Mouse (Mus musculus) forebrain, embryonic 13.5 days (tissue): Measurements from ENCODE around the gene Tanc1. TPM values are rescaled to one million over a fixed set of nuclear protein-coding genes. Genes with fewer than 3 reads are reported as not detected.

Experiments used
- ATAC-seq: fragments of 200-750 bp; cut with Nextera tagmentation; 2 replicates; pipeline ENCODE4 v1.8.0; 2017
- H3K27ac ChIP-seq: fragments of 300-500 bp; sonication (generic); 2 replicates; pipeline ENCODE4 v1.5.1; 2015; ENCODE audit warnings: inconsistent platforms, mild to moderate bottlenecking, moderate library complexity
- H3K27me3 ChIP-seq: fragments of 300-500 bp; sonication (generic); 2 replicates; pipeline ENCODE4 v1.6.1; 2015; ENCODE audit warnings: mild to moderate bottlenecking, inconsistent platforms
- H3K36me3 ChIP-seq: fragments of 300-500 bp; sonication (generic); 2 replicates; pipeline ENCODE4 v1.6.1; 2015; ENCODE audit warnings: mild to moderate bottlenecking, inconsistent platforms; ENCODE audit not compliant: poor library complexity, severe bottlenecking
- H3K4me1 ChIP-seq: fragments of 300-500 bp; sonication (generic); 2 replicates; pipeline ENCODE4 v1.6.1; 2015; ENCODE audit warnings: inconsistent platforms
- H3K4me2 ChIP-seq: fragments of 300-500 bp; sonication (generic); 2 replicates; pipeline ENCODE4 v1.6.1; 2015; ENCODE audit warnings: inconsistent platforms, mild to moderate bottlenecking, moderate library complexity
- H3K4me3 ChIP-seq: fragments of 300-500 bp; sonication (generic); 2 replicates; pipeline ENCODE4 v1.5.1; 2015; ENCODE audit warnings: mild to moderate bottlenecking, inconsistent platforms
- H3K9ac ChIP-seq: fragments of 300-500 bp; sonication (generic); 2 replicates; pipeline ENCODE4 v1.6.1; 2015; ENCODE audit warnings: mild to moderate bottlenecking, inconsistent platforms
- H3K9me3 ChIP-seq: fragments of 300-500 bp; sonication (generic); replicated peaks from 2 replicates; pipeline ENCODE4 v1.6.1; 2016; ENCODE audit warnings: inconsistent platforms
- WGBS: fragments of 180-500 bp; shearing (Covaris S2); methylation state at CpG from one replicate; pipeline ENCODE4 v1.1.7; 2015; 5-methylcytosine and 5-hydroxymethylcytosine counted together
- polyA plus RNA-seq: library from polyadenylated mRNA; unstranded; fragments of >200 nt; fragmentation: Nextera tagmentation; extraction: Ambion mirVana; gene quantifications from 2 replicates; pipeline ENCODE4 v1.2.1, GENCODE M21; 2015

Tanc1 gene
- polyA plus RNA-seq, 1 experiment from 2014 or later: 12.7 TPM

- Histone ChIP-seq H3K4me2 (no peak overlapping the region), H3K9ac (no peak overlapping the region)
These were observed 187.2 kb downstream of the Tanc1 start for GRCm38 (mm10) chr2:59798934-59799532.

GRCm38 (mm10) chr2:59799572-59799971 lies 187.7 kb downstream of the Tanc1 start:
- no peaks in the 10 kb centered on the region for H3K4me1 ChIP-seq
- 80% methylated on average over 14 of the region's 14 CpGs for WGBS
- H3K4me3 ChIP-seq: no peak overlapping the region
- no peak for ATAC-seq
- no peaks in the 10 kb centered on the region for H3K9me3 ChIP-seq
- no peak overlapping the region for H3K9ac ChIP-seq
- no peaks in the 10 kb centered on the region for H3K27me3 ChIP-seq
- peaks cover 29% of the 10 kb centered on the region for H3K36me3 ChIP-seq
- no peak overlapping the region for H3K4me2 ChIP-seq
- H3K27ac ChIP-seq: no peak overlapping the region

More at GRCm38 (mm10) chr2:59798934-59799532, 187.2 kb downstream of the Tanc1 start:
- H3K36me3 ChIP-seq: peaks cover 29% of the 10 kb centered on the region
- H3K4me1 ChIP-seq: no peaks in the 10 kb centered on the region
- H3K4me3 ChIP-seq: no peak overlapping the region
- ATAC-seq: no peak
- H3K27me3 ChIP-seq: no peaks in the 10 kb centered on the region
- no peak overlapping the region for H3K27ac ChIP-seq
- WGBS: 57% methylated on average over 16 of the region's 16 CpGs
- no peaks in the 10 kb centered on the region for H3K9me3 ChIP-seq

GRCm38 (mm10) chr2:59800481-59801266 lies 188.8 kb downstream of the Tanc1 start:
- Histone ChIP-seq H3K27ac (no peak overlapping the region), H3K36me3 (peaks cover 27% of the 10 kb centered on the region), H3K9me3 (no peaks in the 10 kb centered on the region), H3K9ac (no peak overlapping the region), H3K4me1 (peaks cover 2% of the 10 kb centered on the region; the same call in 1 of the 2 replicates), H3K27me3 (no peaks in the 10 kb centered on the region), H3K4me3 (no peak overlapping the region), H3K4me2 (no peak overlapping the region)
- WGBS: 95% methylated on average over 18 of the region's 18 CpGs
- ATAC-seq: no peak

GRCm38 (mm10) chr2:59802722-59803387 lies 191.0 kb downstream of the Tanc1 start:
- no peak overlapping the region for H3K27ac ChIP-seq
- H3K9ac ChIP-seq: no peak overlapping the region
- peaks cover 31% of the 10 kb centered on the region for H3K36me3 ChIP-seq
- H3K9me3 ChIP-seq: no peaks in the 10 kb centered on the region
- no peak overlapping the region for H3K4me2 ChIP-seq
- no peak overlapping the region for H3K4me3 ChIP-seq
- H3K4me1 ChIP-seq: peaks cover 5% of the 10 kb centered on the region; the same call in 1 of the 2 replicates
- WGBS: 92% methylated on average over 8 of the region's 8 CpGs
- ATAC-seq: no peak
- no peaks in the 10 kb centered on the region for H3K27me3 ChIP-seq

- Histone ChIP-seq H3K36me3 (peaks cover 28% of the 10 kb centered on the region; the same call in 1 of the 2 replicates), H3K9ac (no peak overlapping the region), H3K4me1 (peaks cover 12% of the 10 kb centered on the region; the same call in 1 of the 2 replicates), H3K27me3 (no peaks in the 10 kb centered on the region), H3K4me3 (no peak overlapping the region), H3K4me2 (no peak overlapping the region), H3K9me3 (no peaks in the 10 kb centered on the region), H3K27ac (no peak overlapping the region)
- WGBS: 29% methylated on average over 2 of the region's 2 CpGs
- no peak for ATAC-seq
These were observed 193.8 kb downstream of the Tanc1 start for GRCm38 (mm10) chr2:59805595-59805994.

GRCm38 (mm10) chr2:59806038-59806437 lies 194.2 kb downstream of the Tanc1 start:
- no peak for ATAC-seq
- H3K4me2 ChIP-seq: no peak overlapping the region
- H3K9me3 ChIP-seq: no peaks in the 10 kb centered on the region
- peaks cover 15% of the 10 kb centered on the region; the same call in 1 of the 2 replicates for H3K4me1 ChIP-seq
- no peak overlapping the region for H3K4me3 ChIP-seq
- H3K27me3 ChIP-seq: no peaks in the 10 kb centered on the region
- H3K27ac ChIP-seq: no peak overlapping the region
- H3K36me3 ChIP-seq: peaks cover 25% of the 10 kb centered on the region; the same call in 1 of the 2 replicates
- WGBS: 37% methylated on average over 6 of the region's 6 CpGs
- no peak overlapping the region for H3K9ac ChIP-seq

GRCm38 (mm10) chr2:59808608-59809007 lies 196.8 kb downstream of the Tanc1 start:
- no peak for ATAC-seq
- H3K4me3 ChIP-seq: no peak overlapping the region
- no peak overlapping the region for H3K4me2 ChIP-seq
- H3K36me3 ChIP-seq: peaks cover 19% of the 10 kb centered on the region; the same call in 1 of the 2 replicates
- H3K9me3 ChIP-seq: no peaks in the 10 kb centered on the region
- H3K27me3 ChIP-seq: no peaks in the 10 kb centered on the region
- WGBS: 89% methylated on average over 4 of the region's 4 CpGs
- no peak overlapping the region for H3K9ac ChIP-seq
- H3K27ac ChIP-seq: no peak overlapping the region
- peaks cover 19% of the 10 kb centered on the region for H3K4me1 ChIP-seq

- 74% methylated on average over 7 of the region's 7 CpGs for WGBS
- Histone ChIP-seq H3K36me3 (peaks cover 19% of the 10 kb centered on the region; the same call in 1 of the 2 replicates), H3K9me3 (no peaks in the 10 kb centered on the region), H3K4me3 (no peak overlapping the region), H3K4me2 (no peak overlapping the region), H3K27me3 (no peaks in the 10 kb centered on the region), H3K27ac (no peak overlapping the region), H3K4me1 (peaks cover 19% of the 10 kb centered on the region), H3K9ac (no peak overlapping the region)
- ATAC-seq: no peak; the same call in 1 of the 2 replicates
These were observed 198.2 kb downstream of the Tanc1 start for GRCm38 (mm10) chr2:59810039-59810438.

GRCm38 (mm10) chr2:59811247-59811646 lies 199.4 kb downstream of the Tanc1 start:
- ATAC-seq: no peak
- H3K27me3 ChIP-seq: no peaks in the 10 kb centered on the region

GRCm38 (mm10) chr2:59812641-59813040 lies 200.8 kb downstream of the Tanc1 start:
- no peak overlapping the region for H3K4me2 ChIP-seq
- H3K4me3 ChIP-seq: no peak overlapping the region
- H3K27ac ChIP-seq: no peak overlapping the region
- H3K4me1 ChIP-seq: peaks cover 14% of the 10 kb centered on the region
- H3K36me3 ChIP-seq: peaks cover 13% of the 10 kb centered on the region; the same call in 1 of the 2 replicates
- H3K9me3 ChIP-seq: no peaks in the 10 kb centered on the region
- no peak for ATAC-seq
- no peaks in the 10 kb centered on the region for H3K27me3 ChIP-seq
- WGBS: 100% methylated on average over 1 of the region's 1 CpGs
- no peak overlapping the region for H3K9ac ChIP-seq

More at GRCm38 (mm10) chr2:59811247-59811646, 199.4 kb downstream of the Tanc1 start:
- H3K9me3 ChIP-seq: no peaks in the 10 kb centered on the region
- H3K36me3 ChIP-seq: peaks cover 21% of the 10 kb centered on the region; the same call in 1 of the 2 replicates
- no peak overlapping the region for H3K9ac ChIP-seq
- no peak overlapping the region for H3K27ac ChIP-seq
- H3K4me1 ChIP-seq: peaks cover 14% of the 10 kb centered on the region
- H3K4me2 ChIP-seq: no peak overlapping the region
- no peak overlapping the region for H3K4me3 ChIP-seq
- WGBS: 83% methylated on average over 1 of the region's 1 CpGs

GRCm38 (mm10) chr2:59813457-59813856 lies 201.6 kb downstream of the Tanc1 start:
- H3K4me2 ChIP-seq: no peak overlapping the region
- 80% methylated on average over 13 of the region's 13 CpGs for WGBS
- no peak for ATAC-seq
- no peak overlapping the region for H3K27ac ChIP-seq
- 0 out of 2 replicates have a peak overlapping the region, but pooled peaks have one; percentile 8 for H3K9ac ChIP-seq
- peaks cover 6% of the 10 kb centered on the region; the same call in 1 of the 2 replicates for H3K36me3 ChIP-seq
- no peaks in the 10 kb centered on the region for H3K9me3 ChIP-seq
- no peak overlapping the region for H3K4me3 ChIP-seq
- H3K4me1 ChIP-seq: peaks cover 14% of the 10 kb centered on the region
- no peaks in the 10 kb centered on the region for H3K27me3 ChIP-seq

GRCm38 (mm10) chr2:59814997-59815396 lies 203.2 kb downstream of the Tanc1 start:
- no peaks in the 10 kb centered on the region for H3K9me3 ChIP-seq
- H3K27ac ChIP-seq: no peak overlapping the region
- no peak overlapping the region for H3K9ac ChIP-seq
- 92% methylated on average over 8 of the region's 8 CpGs for WGBS
- no peak for ATAC-seq
- H3K36me3 ChIP-seq: peaks cover 8% of the 10 kb centered on the region; the same call in 1 of the 2 replicates
- no peaks in the 10 kb centered on the region for H3K27me3 ChIP-seq
- H3K4me1 ChIP-seq: peaks cover 14% of the 10 kb centered on the region
- H3K4me2 ChIP-seq: no peak overlapping the region
- H3K4me3 ChIP-seq: no peak overlapping the region
